Mouse (Mus musculus): ENCODE measurements around the gene Sulf2. TPM values are rescaled to one million over a fixed set of nuclear protein-coding genes. Genes with fewer than 3 reads are reported as not detected.
A peak's percentile ranks its signal among the peaks of the same experiment; 100 is the strongest.

Gene Sulf2
- total RNA-seq, 2 experiments from 2014 or later = 47.4 to 72.6 TPM

- ATAC-seq (ENCODE audit: poor library complexity, severe bottlenecking) = no peak
These were observed 87.2 kb downstream of the Sulf2 start for GRCm38 (mm10) chr2:166068261-166068660.

GRCm38 (mm10) chr2:166066434-166066833, 89.0 kb downstream of the Sulf2 start:
- no peak for ATAC-seq (ENCODE audit: poor library complexity, severe bottlenecking)

GRCm38 (mm10) chr2:166062431-166062830, 93.0 kb downstream of the Sulf2 start:
- ATAC-seq (ENCODE audit: poor library complexity, severe bottlenecking) = no peak

GRCm38 (mm10) chr2:166062008-166062407, 93.5 kb downstream of the Sulf2 start:
- no peak for ATAC-seq (ENCODE audit: poor library complexity, severe bottlenecking)

- ATAC-seq (ENCODE audit: poor library complexity, severe bottlenecking) = no peak
These were observed 95.6 kb downstream of the Sulf2 start for GRCm38 (mm10) chr2:166059684-166060423.

- no peak for ATAC-seq (ENCODE audit: poor library complexity, severe bottlenecking)
These were observed 101.4 kb downstream of the Sulf2 start for GRCm38 (mm10) chr2:166054002-166054539.

- ATAC-seq (ENCODE audit: poor library complexity, severe bottlenecking) = no peak
These were observed 103.5 kb downstream of the Sulf2 start for GRCm38 (mm10) chr2:166051966-166052365.

- no peak for ATAC-seq (ENCODE audit: poor library complexity, severe bottlenecking)
These were observed 104.0 kb downstream of the Sulf2 start for GRCm38 (mm10) chr2:166051421-166051820.

GRCm38 (mm10) chr2:166048852-166049251, 106.6 kb downstream of the Sulf2 start:
- no peak for ATAC-seq (ENCODE audit: poor library complexity, severe bottlenecking)

- no peak for ATAC-seq (ENCODE audit: poor library complexity, severe bottlenecking)
These were observed 107.5 kb downstream of the Sulf2 start for GRCm38 (mm10) chr2:166047931-166048330.

- ATAC-seq (ENCODE audit: poor library complexity, severe bottlenecking) = 0 out of 2 replicates have a peak, but pooled peaks have one; percentile 59
These were observed 109.6 kb downstream of the Sulf2 start for GRCm38 (mm10) chr2:166045549-166046501.

GRCm38 (mm10) chr2:166045006-166045405, 110.5 kb downstream of the Sulf2 start:
- peak; percentile 40 for ATAC-seq (ENCODE audit: poor library complexity, severe bottlenecking)

- ATAC-seq (ENCODE audit: poor library complexity, severe bottlenecking) = no peak
These were observed 112.9 kb downstream of the Sulf2 start for GRCm38 (mm10) chr2:166042542-166042941.

- ATAC-seq (ENCODE audit: poor library complexity, severe bottlenecking) = no peak
These were observed 115.8 kb downstream of the Sulf2 start for GRCm38 (mm10) chr2:166039681-166040080.

- peak; percentile 66 for ATAC-seq (ENCODE audit: poor library complexity, severe bottlenecking)
These were observed 119.7 kb downstream of the Sulf2 start for GRCm38 (mm10) chr2:166035725-166036124.

GRCm38 (mm10) chr2:166034967-166035490, 120.4 kb downstream of the Sulf2 start:
- no peak for ATAC-seq (ENCODE audit: poor library complexity, severe bottlenecking)

GRCm38 (mm10) chr2:166032628-166033027, 122.8 kb downstream of the Sulf2 start:
- no peak for ATAC-seq (ENCODE audit: poor library complexity, severe bottlenecking)

GRCm38 (mm10) chr2:166031120-166031929, 124.1 kb downstream of the Sulf2 start:
- ATAC-seq (ENCODE audit: poor library complexity, severe bottlenecking) = peak; percentile 84

- peak; percentile 70 for ATAC-seq (ENCODE audit: poor library complexity, severe bottlenecking)
These were observed 125.0 kb downstream of the Sulf2 start for GRCm38 (mm10) chr2:166030256-166030995.

GRCm38 (mm10) chr2:166029232-166029631, 126.2 kb downstream of the Sulf2 start:
- ATAC-seq (ENCODE audit: poor library complexity, severe bottlenecking) = no peak

Data from megakaryocyte, adult 5-6 weeks (primary cell).